Mouse (Mus musculus) neural tube, embryonic 14.5 days (tissue): ENCODE results near the gene Bcas3. TPM values are rescaled to one million over a fixed set of nuclear protein-coding genes. Genes with fewer than 3 reads are reported as not detected.
A peak's percentile ranks its signal among the peaks of the same experiment; 100 is the strongest.

Experiments used
- ATAC-seq: fragments of 200-750 bp; cut with Nextera tagmentation; 2 replicates; pipeline ENCODE4 v1.8.0; 2017; ENCODE audit warnings: low read depth, mild to moderate bottlenecking, moderate TSS enrichment, moderate library complexity
- H3K27ac ChIP-seq: fragments of 300-500 bp; sonication (generic); 2 replicates; pipeline ENCODE4 v1.5.1; 2014; ENCODE audit warnings: low read depth, mild to moderate bottlenecking, control low read depth, low read length, moderate library complexity, mixed read lengths
- H3K27me3 ChIP-seq: fragments of 300-500 bp; sonication (generic); 2 replicates; pipeline ENCODE4 v1.6.1; 2014; ENCODE audit warnings: low read length; ENCODE audit not compliant: control insufficient read depth, insufficient read depth
- H3K36me3 ChIP-seq: fragments of 300-500 bp; sonication (generic); 2 replicates; pipeline ENCODE4 v1.6.1; 2014; ENCODE audit warnings: low read length, mixed read lengths; ENCODE audit not compliant: control insufficient read depth, insufficient read depth
- H3K4me1 ChIP-seq: fragments of 300-500 bp; sonication (generic); 2 replicates; pipeline ENCODE4 v1.6.1; 2014; ENCODE audit warnings: low read length; ENCODE audit not compliant: control insufficient read depth, insufficient read depth
- H3K4me2 ChIP-seq: fragments of 300-500 bp; sonication (generic); 2 replicates; pipeline ENCODE4 v1.6.1; 2014; ENCODE audit warnings: mild to moderate bottlenecking, low read depth, low read length, control low read depth
- H3K4me3 ChIP-seq: fragments of 300-500 bp; sonication (generic); 2 replicates; pipeline ENCODE4 v1.5.1; 2014; ENCODE audit warnings: low read depth, low read length, control low read depth, mixed read lengths
- H3K9ac ChIP-seq: fragments of 300-500 bp; sonication (generic); replicated peaks from 2 replicates; pipeline ENCODE4 v1.6.1; 2014; ENCODE audit warnings: low read depth, mild to moderate bottlenecking, control low read depth, low read length, mixed read lengths
- H3K9me3 ChIP-seq: fragments of 300-500 bp; sonication (generic); 2 replicates; pipeline ENCODE4 v1.6.1; 2016; ENCODE audit warnings: low read length; ENCODE audit not compliant: control insufficient read depth
- WGBS: fragments of 180-500 bp; shearing (Covaris S2); extraction: QIAGEN DNeasy Blood & Tissue Kit; methylation state at CpG from one replicate; pipeline ENCODE4 v1.1.7; 2014; 5-methylcytosine and 5-hydroxymethylcytosine counted together
- microRNA-seq: library from miRNA; unstranded; fragments of <30 nt; microRNA quantifications from one replicate; pipeline ENCODE4, GENCODE M21; 2016
- polyA plus RNA-seq: library from polyadenylated mRNA; unstranded; fragments of >200 nt; fragmentation: Nextera tagmentation; extraction: Ambion mirVana; gene quantifications from 2 replicates; pipeline ENCODE4 v1.2.1, GENCODE M21; 2014

Gene Bcas3
- polyA plus RNA-seq, 1 experiment from 2014 or later: 30.9 TPM

- H3K4me3 ChIP-seq: no peak within 1 kb of the TSS
- peak within 1 kb of the TSS; percentile 42 for H3K4me2 ChIP-seq
- no peaks in the 10 kb centered on the region for H3K4me1 ChIP-seq
- H3K36me3 ChIP-seq: no peaks in the 10 kb centered on the region
- no peak within 1 kb of the TSS for H3K27ac ChIP-seq
- peaks cover 9% of the 10 kb centered on the region for H3K27me3 ChIP-seq
- no peak within 1 kb of the TSS for H3K9ac ChIP-seq
- no peak for ATAC-seq
- H3K9me3 ChIP-seq: no peaks in the 10 kb centered on the region
- WGBS: 87% methylated on average over 6 of the region's 6 CpGs
These were observed 497.3 kb downstream of the Bcas3 start, which contains the start of gene Gm11444 for GRCm38 (mm10) chr11:85850233-85850632. Gene Gm11444 (minus strand): TSS chr11:85850333.

GRCm38 (mm10) chr11:85850758-85851157, 497.8 kb downstream of the Bcas3 start:
- H3K27me3 ChIP-seq: peaks cover 6% of the 10 kb centered on the region; the same call in 1 of the 2 replicates
- no peak for ATAC-seq
- no peak overlapping the region for H3K4me2 ChIP-seq
- H3K9me3 ChIP-seq: no peaks in the 10 kb centered on the region
- 45% methylated on average over 6 of the region's 6 CpGs for WGBS
- no peaks in the 10 kb centered on the region for H3K4me1 ChIP-seq
- H3K36me3 ChIP-seq: no peaks in the 10 kb centered on the region
- no peak overlapping the region for H3K9ac ChIP-seq
- no peak overlapping the region for H3K4me3 ChIP-seq
- no peak overlapping the region for H3K27ac ChIP-seq

DNA sequence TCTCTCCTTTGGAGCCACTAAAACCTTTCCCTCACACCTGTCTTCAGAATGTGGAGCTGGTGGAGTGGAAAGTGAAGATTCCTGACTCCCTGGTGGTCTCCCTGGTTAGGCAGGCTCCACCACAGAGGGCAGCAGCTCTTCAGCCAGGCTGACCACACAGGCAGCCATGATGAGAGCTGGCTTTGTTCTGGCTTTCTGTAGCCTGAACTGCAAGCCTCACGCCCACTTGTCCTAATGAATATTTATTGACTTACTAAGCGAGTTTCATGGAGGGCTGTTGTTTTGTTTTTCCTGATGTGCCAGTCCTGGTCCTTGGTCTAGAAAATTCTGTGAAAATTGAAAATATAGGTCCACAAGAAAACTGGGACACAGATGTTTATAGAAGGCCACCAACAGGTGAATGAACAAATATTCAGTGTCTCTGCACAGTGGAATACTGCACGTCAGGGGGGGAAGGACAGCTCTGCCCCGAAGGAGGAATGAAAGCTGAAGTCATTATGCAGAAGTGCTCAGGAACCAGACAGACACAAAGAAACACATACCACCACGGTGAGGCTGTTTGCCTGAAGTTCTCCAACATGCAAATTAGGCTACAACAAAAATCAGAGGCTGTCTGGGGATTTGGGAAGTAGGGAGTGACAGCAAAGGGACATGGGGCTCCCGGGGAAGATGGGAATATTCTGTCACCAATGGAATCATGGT, 505.2 kb downstream of the Bcas3 start:
- no peaks in the 10 kb centered on the region for H3K9me3 ChIP-seq
- H3K4me3 ChIP-seq: no peak overlapping the region
- H3K36me3 ChIP-seq: no peaks in the 10 kb centered on the region
- no peaks in the 10 kb centered on the region for H3K4me1 ChIP-seq
- no peak overlapping the region for H3K27ac ChIP-seq
- ATAC-seq: no peak
- H3K27me3 ChIP-seq: no peaks in the 10 kb centered on the region
- WGBS: 8% methylated on average over 6 of the region's 6 CpGs
- no peak overlapping the region for H3K4me2 ChIP-seq
- H3K9ac ChIP-seq: no peak overlapping the region

DNA sequence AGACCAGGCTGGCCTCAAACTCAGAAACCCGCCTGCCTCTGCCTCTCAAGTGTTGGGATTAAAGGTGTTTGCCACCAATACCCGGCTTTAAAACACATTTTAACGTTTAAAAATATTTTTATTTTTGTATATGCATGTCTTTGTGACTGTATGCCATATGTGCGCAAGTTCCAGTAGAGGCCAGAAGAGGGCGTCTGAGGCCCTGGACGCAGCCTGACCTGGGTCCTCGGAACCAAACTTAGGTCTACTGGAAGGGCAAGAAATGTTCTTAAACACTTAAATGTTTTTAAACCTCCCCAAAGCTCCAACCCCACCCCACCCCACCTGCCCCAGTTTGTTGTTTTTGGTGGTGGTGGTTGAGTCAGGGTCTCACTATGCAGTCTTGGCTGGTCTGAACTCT, 511.4 kb downstream of the Bcas3 start:
- WGBS: 42% methylated on average over 7 of the region's 7 CpGs
- Histone ChIP-seq H3K4me2 (no peak overlapping the region), H3K27me3 (no peaks in the 10 kb centered on the region), H3K27ac (no peak overlapping the region), H3K4me3 (no peak overlapping the region), H3K4me1 (no peaks in the 10 kb centered on the region), H3K9ac (no peak overlapping the region), H3K9me3 (no peaks in the 10 kb centered on the region), H3K36me3 (no peaks in the 10 kb centered on the region)
- ATAC-seq: no peak

Small RNA genes lying within 50 kb of the gene (microRNA-seq; reads per million reads assigned to microRNA genes)
- gene Mir5110: not detected

Other genes starting within 250 kb of the Bcas3 start
- 20.2 and 21.1 TPM in 2 replicates for gene Usp32, start 213.0 kb upstream of the Bcas3 start, polyA plus RNA-seq
- 1.2 and 1.3 TPM in 2 replicates for gene 1700125H20Rik, start 182.8 kb upstream of the Bcas3 start, polyA plus RNA-seq
- gene Appbp2, start 118.0 kb upstream of the Bcas3 start, polyA plus RNA-seq: 61.0 and 63.7 TPM in 2 replicates
- 19.5 and 21.5 TPM in 2 replicates for gene Ppm1d, start 41.9 kb upstream of the Bcas3 start, polyA plus RNA-seq